Mouse (Mus musculus): ENCODE data around the gene Bcr. TPM values are rescaled to one million over a fixed set of nuclear protein-coding genes. Genes with fewer than 3 reads are reported as not detected.
"Not testable (repeated sequence)": the region's sequence is repeated elsewhere in the genome, so short reads cannot be mapped to it uniquely, and the experiment has no call there.

Gene Bcr
- total RNA-seq (2015) (14.1 and 14.5 TPM in 2 replicates), total RNA-seq (2017) (9.1 and 14.5 TPM in 2 replicates)

- peak; percentile 53 for ATAC-seq (ENCODE audit: poor library complexity, severe bottlenecking)
Observed at GRCm38 (mm10) chr10:75060217-75060842, at the start of gene Bcr. Bcr (plus strand) TSS chr10:75060592.

DNA sequence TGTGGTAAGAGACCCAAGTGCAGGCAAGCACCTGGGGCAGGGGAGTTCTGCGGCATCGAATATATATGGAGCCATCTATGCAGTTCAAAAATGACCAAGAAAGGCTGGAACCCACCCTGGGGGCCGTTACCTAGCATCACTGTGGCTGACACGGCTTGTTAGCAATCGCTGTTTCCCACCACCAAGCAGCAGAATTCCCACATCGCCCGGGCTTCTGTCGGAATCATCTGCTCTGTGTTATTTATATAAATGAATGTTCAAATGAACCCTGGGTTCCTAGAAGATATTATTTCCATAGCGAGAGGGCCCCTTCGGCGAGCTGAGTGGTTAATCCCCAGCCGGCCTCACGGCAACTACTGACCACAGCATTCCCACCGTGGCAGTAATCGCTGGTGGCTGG, 49.7 kb upstream of the Bcr start:
- ATAC-seq (ENCODE audit: poor library complexity, severe bottlenecking) = no peak

GRCm38 (mm10) chr10:75015465-75015864, 44.9 kb upstream of the Bcr start:
- ATAC-seq (ENCODE audit: poor library complexity, severe bottlenecking) = no peak

GRCm38 (mm10) chr10:75016481-75016880, 43.9 kb upstream of the Bcr start:
- ATAC-seq (ENCODE audit: poor library complexity, severe bottlenecking) = no peak

DNA sequence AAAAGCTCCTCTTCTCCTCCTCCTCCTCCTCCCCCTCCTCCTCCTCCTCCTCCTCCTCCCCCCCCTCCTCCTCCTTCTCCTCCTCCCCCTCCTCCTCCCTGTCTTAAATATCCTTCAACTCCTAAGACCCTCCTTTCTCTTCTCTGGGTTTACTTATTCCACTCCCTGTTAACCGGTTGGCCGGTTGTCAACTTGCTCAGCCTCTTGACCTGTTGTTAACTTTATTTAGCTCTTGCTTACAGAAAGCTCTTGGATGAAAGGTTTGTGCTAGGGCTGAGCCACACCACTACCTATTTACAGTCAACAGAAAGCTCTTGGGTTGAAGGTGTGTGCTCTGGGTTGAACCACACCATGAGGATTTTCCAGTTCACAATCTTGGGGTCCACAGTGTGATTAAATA, 40.1 kb upstream of the Bcr start:
- ATAC-seq (ENCODE audit: poor library complexity, severe bottlenecking) = no peak

DNA sequence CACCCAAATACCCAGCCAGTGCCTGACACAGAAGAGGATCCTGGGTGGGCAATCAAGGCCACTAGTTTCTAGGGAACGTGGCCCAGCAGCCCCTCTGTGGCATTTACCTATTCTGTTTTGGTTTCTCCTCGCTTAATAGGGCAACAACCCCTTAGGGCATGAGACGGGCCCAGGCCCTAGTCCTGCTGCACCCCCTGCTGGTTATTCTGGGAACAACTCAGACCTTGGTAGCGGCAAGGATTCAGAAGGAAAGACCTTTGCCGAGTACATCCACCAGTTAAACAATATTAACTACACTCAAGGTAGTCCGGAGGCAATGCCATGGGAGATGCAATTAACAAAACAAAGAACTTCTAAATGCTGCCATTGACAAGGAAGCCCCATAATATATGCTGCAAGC, 39.3 kb upstream of the Bcr start:
- peak; percentile 87 for ATAC-seq (ENCODE audit: poor library complexity, severe bottlenecking)

DNA sequence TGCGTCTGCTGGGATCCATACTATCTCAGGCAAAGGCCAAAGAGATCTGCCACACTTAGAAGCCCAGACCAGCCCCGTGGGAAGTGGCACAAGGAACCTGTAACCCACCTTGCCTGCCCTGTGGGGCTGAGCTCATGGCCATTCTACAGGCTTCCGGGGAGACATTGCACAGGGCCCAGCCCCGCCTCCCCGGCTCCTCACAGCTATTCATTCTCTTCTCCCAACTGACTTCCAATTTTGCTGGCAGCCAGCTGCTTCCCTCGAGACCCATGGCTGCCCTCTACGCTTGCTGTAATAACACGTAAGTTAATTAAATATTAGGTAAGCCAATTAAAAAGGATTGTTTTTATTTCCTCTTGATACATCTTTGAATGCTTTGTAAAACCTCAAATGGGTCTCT, 33.9 kb upstream of the Bcr start:
- ATAC-seq (ENCODE audit: poor library complexity, severe bottlenecking) = no peak

DNA sequence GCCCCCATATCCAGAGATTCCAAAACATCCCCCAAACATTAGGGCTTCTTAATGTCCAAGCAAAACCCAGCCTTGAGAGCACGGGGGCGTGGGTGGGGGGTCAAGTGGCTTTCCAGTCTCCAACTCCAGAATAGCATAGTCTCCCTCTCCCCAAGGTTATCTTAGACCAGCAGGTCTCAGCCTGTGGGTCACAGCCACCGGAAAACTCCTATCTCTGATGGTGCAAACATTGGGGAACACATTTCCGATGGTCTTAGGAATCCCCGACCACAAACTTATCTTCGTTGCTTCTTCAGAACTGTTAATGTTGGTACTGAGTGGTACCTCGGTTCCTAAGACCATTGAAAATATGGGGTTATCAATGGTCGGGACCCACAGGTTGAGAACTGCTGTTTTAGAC, 31.6 kb upstream of the Bcr start:
- no peak for ATAC-seq (ENCODE audit: poor library complexity, severe bottlenecking)

DNA sequence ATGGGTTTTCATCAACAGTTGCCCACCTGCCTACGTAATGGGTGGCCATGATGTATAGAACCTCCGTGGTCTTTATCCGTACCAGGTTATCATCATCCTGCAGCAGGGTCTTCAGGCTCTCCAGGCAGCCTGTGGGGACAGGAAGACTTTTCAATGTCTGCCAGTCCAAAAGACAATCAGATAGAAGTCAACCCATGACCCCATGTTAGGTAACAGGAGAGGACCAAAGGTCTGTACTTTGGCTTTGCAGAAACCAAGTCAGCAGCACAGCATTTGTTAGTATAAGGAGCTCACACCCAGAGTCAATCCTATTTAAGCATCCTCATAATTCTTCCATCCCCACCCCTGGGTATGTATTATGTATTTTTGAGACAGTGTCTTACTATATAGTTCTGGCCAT, 30.7 kb upstream of the Bcr start:
- ATAC-seq (ENCODE audit: poor library complexity, severe bottlenecking) = no peak

- no peak for ATAC-seq (ENCODE audit: poor library complexity, severe bottlenecking)
Observed at GRCm38 (mm10) chr10:75030234-75030633, 30.2 kb upstream of the Bcr start.

- ATAC-seq (ENCODE audit: poor library complexity, severe bottlenecking) = no peak
Observed at GRCm38 (mm10) chr10:75031345-75032114, 28.9 kb upstream of the Bcr start.

DNA sequence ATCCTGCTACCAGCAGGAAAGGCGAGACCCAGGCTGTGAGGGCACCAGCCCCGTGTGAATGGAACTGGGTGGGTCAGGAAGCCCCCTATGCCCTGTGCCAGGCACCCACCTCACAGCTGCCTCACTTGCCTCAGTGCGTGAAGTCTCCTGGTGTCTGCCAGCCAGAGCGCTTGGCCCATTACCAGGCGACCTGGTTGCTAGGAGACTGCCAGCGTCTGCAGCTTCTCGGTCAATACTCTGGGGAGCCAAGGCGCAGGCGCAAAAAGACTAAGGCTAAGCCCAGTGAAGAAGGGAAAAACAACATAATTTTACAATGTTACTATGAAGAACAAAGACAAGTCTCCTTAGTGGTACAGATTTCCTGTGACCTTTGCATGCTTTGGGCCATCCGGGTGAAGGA, 28.0 kb upstream of the Bcr start, which contains the start of gene Rsph14:
Gene Rsph14 (minus strand): TSS at position 192 of the 400 bp plus-strand sequence.
- no peak for ATAC-seq (ENCODE audit: poor library complexity, severe bottlenecking)

DNA sequence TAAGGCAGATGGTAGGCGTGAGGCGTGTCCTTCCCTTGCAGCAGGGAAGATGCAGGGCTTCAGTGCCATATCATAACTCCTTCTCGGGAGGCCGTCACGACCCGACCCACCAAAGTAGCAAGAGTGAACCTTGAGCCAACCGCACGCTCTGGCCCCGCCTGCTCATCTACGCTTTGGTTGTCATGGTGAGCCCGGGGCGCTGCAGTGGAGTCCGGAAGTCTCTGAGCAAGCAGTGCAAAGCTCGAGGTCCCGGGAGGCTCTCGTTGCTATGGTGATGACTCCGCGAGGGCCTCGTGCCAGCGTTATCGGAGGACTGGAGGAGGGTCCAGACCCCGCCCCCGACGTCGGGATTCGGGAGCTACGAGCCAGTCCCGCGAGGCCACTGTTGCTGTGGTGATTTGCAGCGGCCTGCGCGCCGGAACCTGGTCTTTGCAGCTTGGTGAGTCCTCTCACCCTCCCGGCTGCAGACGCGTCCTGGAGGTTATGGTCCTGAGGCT, 23.5 kb upstream of the Bcr start, which contains the start of gene Rab36:
Gene Rab36 (plus strand): TSS at position 176 of the 497 bp plus-strand sequence.
- ATAC-seq (ENCODE audit: poor library complexity, severe bottlenecking) = peak; percentile 95

DNA sequence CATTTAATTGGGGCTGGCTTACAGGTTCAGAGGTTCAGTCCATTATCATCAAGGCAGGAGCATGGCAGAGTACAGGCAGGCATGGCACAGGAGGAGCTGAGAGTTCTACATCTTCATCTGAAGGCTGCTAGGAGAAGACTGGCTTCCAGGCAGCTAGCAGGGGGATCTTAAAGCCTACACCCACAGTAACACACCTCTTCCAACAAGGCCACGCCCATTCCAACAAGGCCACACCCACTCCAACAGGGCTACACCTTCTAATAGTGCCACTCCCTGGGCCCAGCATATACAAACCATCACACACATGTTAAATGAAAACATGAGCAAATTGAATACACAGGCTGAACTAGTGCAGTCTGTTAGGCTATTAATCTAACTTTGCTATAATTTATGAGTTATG, 18.3 kb upstream of the Bcr start:
- not testable (repeated sequence) for ATAC-seq (ENCODE audit: poor library complexity, severe bottlenecking)

DNA sequence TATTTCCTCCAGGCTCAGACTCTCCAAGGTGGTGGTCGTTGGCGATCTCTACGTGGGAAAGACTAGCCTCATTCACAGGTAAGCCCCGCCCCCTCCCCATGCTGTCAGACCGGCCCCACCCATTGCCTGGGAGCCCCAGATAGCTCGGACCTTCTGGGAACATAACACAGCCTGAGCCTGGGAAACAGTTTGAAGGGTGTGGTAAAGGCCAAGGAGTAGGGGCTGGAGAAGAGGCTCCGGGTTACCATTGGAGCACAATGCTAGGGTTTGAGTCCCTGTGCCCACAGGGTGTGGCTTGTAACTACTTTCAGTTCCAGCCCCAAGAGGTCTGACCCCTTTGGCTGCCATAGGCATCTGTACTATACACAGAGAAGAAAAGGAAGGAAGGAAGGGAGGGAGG, 15.9 kb upstream of the Bcr start:
- peak; percentile 58 for ATAC-seq (ENCODE audit: poor library complexity, severe bottlenecking)

DNA sequence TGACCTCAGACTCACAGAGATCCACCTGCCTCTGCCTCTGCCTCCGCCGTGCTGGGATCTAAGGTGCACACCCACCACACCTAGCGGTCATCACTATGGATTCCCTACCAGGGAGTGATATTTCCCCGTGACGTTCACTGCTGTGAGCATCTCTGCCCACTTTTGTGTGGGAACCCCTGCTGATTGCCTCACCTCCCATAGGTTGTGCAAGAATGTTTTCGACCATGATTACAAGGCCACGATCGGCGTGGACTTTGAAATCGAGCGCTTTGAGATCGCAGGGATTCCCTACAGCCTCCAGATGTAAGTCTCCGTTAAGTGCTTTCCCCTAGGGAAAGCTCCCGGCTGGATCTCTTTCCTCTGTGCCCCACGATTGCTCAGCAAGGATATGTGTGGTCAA, 14.6 kb upstream of the Bcr start:
- peak; percentile 73 for ATAC-seq (ENCODE audit: poor library complexity, severe bottlenecking)

- ATAC-seq (ENCODE audit: poor library complexity, severe bottlenecking) = no peak
Observed at GRCm38 (mm10) chr10:75048711-75049110, 11.7 kb upstream of the Bcr start.

DNA sequence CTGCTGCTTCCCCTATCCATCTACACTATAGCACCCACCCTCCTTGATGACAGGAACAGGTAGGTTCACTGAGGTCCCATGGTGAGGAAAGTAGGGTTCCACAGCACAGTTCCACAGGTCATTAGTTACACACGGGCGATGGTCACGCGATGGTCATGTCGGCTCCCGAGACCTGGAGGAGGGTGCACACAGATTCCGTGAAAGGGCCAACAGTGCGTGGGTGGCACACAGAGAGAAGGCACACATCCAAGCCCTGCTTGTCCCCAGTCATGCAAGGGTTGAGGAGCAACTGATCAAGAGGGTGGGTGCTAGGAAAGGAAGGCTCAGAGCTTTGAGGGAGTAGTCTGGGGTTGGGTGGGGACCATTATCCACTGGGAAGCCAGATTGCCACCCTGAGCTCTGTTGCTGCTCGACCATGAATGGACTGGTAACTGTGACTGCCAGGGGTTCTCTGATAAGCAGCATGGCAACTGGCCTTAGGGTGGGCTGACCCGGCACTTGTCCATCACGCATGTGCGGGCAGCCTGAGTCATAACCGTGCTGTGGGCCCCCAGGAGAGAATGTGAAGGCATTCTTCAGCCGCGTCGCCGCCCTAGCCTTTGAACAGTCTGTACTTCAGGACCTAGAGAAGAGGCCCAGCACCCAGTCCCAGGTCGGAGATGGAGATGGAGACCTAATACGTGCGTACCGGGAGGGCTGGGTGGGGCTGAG, 8.9 kb upstream of the Bcr start:
- no peak for ATAC-seq (ENCODE audit: poor library complexity, severe bottlenecking)

DNA sequence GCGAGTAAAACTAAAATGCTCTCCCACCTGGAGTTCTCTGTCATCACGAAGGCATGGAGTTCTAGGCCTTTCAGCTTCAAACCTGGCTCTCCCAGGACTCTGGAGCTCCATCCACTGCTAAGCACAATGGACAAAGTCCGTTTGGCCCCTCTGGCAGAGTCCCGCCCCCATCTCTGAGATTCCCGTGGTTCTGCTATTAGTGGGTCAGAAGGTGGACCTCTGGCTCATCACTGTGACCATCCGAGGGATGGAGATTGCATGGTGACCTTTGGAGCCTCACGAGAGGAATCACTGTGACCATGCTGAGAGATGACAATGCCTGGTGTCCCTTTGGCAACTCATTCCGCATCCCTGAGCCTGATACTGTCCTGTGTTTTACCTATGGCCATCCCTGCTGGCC, 7.5 kb upstream of the Bcr start:
- no peak for ATAC-seq (ENCODE audit: poor library complexity, severe bottlenecking)

- no peak for ATAC-seq (ENCODE audit: poor library complexity, severe bottlenecking)
Observed at GRCm38 (mm10) chr10:75053655-75054054, 6.7 kb upstream of the Bcr start.

GRCm38 (mm10) chr10:75054125-75054524, 6.3 kb upstream of the Bcr start:
- ATAC-seq (ENCODE audit: poor library complexity, severe bottlenecking) = no peak

GRCm38 (mm10) chr10:75055672-75056071, 4.7 kb upstream of the Bcr start:
- ATAC-seq (ENCODE audit: poor library complexity, severe bottlenecking) = peak; percentile 75

All from megakaryocyte, adult 5-6 weeks (primary cell).